Mouse (Mus musculus) left cerebral cortex, postnatal 25 days (tissue): ENCODE measurements at regions not wholly inside any gene's neighbourhood (a gene's known extent, or its start where the extent isn't known, plus 50 kb on each side); places are given as distances from the start of the nearest gene placed in this dataset.

Source experiments
- DNase-seq, 2 experiments: peaks; one replicate each; pipeline ENCODE4 v3.0.0; 2022; ENCODE audit warnings: low spot score in 2 of 2, mixed read lengths in 1 of 2
- intact Hi-C: fragments of 180-260 bp; cut with DNase I; formaldehyde crosslinking; loops from one replicate; pipeline ENCODE4 v1.15.1; 2025

DNA sequence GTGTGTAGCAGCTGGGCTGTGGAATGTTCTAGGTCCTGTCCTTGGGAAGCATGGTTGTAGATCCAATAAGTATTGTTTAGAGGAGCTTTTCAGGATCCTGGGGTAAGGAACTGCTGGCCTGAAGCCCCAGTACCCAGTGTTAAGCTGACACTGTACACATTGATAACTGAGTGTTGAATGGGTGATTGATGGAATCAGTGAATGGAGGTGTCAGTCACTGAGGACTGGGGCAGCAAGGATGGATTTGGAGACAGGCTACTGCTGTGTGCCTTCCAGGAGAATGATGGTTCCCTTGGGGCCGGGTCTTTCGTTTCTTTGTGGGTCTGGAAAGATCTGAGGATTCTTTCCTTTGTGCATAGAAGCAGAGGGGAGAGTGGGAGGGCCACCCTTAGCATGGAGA is 51.9 kb upstream of the Irx3 start:
- intact Hi-C loops = no loop called here
- DNase-seq = no peak

DNA sequence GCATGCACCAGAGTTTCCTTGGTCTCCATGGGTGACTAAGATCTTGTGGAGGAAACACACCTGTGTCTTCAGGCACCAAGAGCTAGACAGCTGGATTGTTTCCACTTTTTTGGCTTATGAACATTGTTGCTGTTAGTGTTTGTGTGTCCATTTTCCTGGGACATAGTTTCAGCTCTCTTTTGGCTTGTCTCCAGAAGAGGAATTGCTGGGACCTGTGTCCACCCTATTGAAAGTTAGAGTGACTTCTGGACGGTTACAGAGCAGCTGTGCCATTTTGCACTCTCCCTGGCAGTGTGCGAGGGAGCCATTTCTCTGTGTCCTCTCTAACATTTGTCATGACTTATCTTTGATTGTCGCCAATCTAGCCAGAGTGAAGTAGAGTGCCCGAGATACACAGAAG is 51.5 kb upstream of the Irx3 start:
- DNase-seq = no peak
- intact Hi-C loops = no loop called here
